Mouse (Mus musculus) hindlimb bud, embryonic 11.5 days (tissue): Measurements from ENCODE around the gene Htr2a.

ENCODE experiments used
- DNase-seq: peaks from one replicate; pipeline ENCODE4 v3.0.0-alpha.2; 2012; ENCODE audit warnings: low read depth, low spot score; ENCODE audit errors: extremely low spot score

The Htr2a gene

GRCm38 (mm10) chr14:74696766-74697165, 56.1 kb downstream of the Htr2a start:
- DNase-seq: no peak

GRCm38 (mm10) chr14:74697432-74697831, 56.8 kb downstream of the Htr2a start:
- DNase-seq: no peak

- DNase-seq: no peak
Observed at GRCm38 (mm10) chr14:74699241-74699640, 58.6 kb downstream of the Htr2a start.

- peak; percentile 8 for DNase-seq
Observed at GRCm38 (mm10) chr14:74703930-74704329, 63.3 kb downstream of the Htr2a start.

GRCm38 (mm10) chr14:74709054-74709453, 68.4 kb downstream of the Htr2a start:
- DNase-seq: peak; percentile 33

- no peak for DNase-seq
Observed at GRCm38 (mm10) chr14:74723541-74723940, 82.9 kb downstream of the Htr2a start.

- peak; percentile 2 for DNase-seq
Observed at GRCm38 (mm10) chr14:74731221-74732078, 90.8 kb downstream of the Htr2a start.

GRCm38 (mm10) chr14:74732079-74732783, 91.6 kb downstream of the Htr2a start, which contains the start of gene Esd:
Gene Esd, plus strand, starts transcription at chr14:74732297.
- DNase-seq: peak; percentile 58

- DNase-seq: no peak
Observed at GRCm38 (mm10) chr14:74733397-74733796, 92.8 kb downstream of the Htr2a start.

GRCm38 (mm10) chr14:74735471-74735870, 94.8 kb downstream of the Htr2a start:
- no peak for DNase-seq

- no peak for DNase-seq
Observed at GRCm38 (mm10) chr14:74736850-74737249, 96.2 kb downstream of the Htr2a start.
